Mouse (Mus musculus) stomach, embryonic 14.5 days (tissue): ENCODE measurements around the gene Prps2. TPM values are rescaled to one million over a fixed set of nuclear protein-coding genes. Genes with fewer than 3 reads are reported as not detected.

ENCODE experiments used
- ATAC-seq: fragments of 200-750 bp; cut with Nextera tagmentation; 2 replicates; pipeline ENCODE4 v1.8.0; 2017; ENCODE audit warnings: low read depth, moderate TSS enrichment; ENCODE audit not compliant: insufficient number of reproducible peaks, insufficient read depth, low FRiP score
- H3K27ac ChIP-seq: fragments of 300-500 bp; sonication (generic); 2 replicates; pipeline ENCODE4 v1.5.1; 2014; ENCODE audit warnings: mild to moderate bottlenecking, low read length, moderate library complexity, mixed read lengths
- H3K27me3 ChIP-seq: fragments of 300-500 bp; sonication (generic); 2 replicates; pipeline ENCODE4 v1.6.1; 2014; ENCODE audit warnings: low read length, control low read depth, mixed read lengths; ENCODE audit not compliant: control insufficient read depth, insufficient read depth
- H3K36me3 ChIP-seq: fragments of 300-500 bp; sonication (generic); 2 replicates; pipeline ENCODE4 v1.6.1; 2014; ENCODE audit warnings: mild to moderate bottlenecking, control low read depth, low read length, moderate library complexity, mixed read lengths; ENCODE audit not compliant: control insufficient read depth, insufficient read depth
- H3K4me1 ChIP-seq: fragments of 300-500 bp; sonication (generic); 2 replicates; pipeline ENCODE4 v1.6.1; 2014; ENCODE audit warnings: low read length, control low read depth, mixed read lengths; ENCODE audit not compliant: control insufficient read depth, insufficient read depth
- H3K4me2 ChIP-seq: fragments of 300-500 bp; sonication (generic); replicated peaks from 2 replicates; pipeline ENCODE4 v1.6.1; 2014; ENCODE audit warnings: low read depth, low read length, control low read depth
- H3K4me3 ChIP-seq: fragments of 300-500 bp; sonication (generic); 2 replicates; pipeline ENCODE4 v1.5.1; 2014; ENCODE audit warnings: low read depth, low read length, control low read depth
- H3K9ac ChIP-seq: fragments of 300-500 bp; sonication (generic); replicated peaks from 2 replicates; pipeline ENCODE4 v1.6.1; 2014; ENCODE audit warnings: low read depth, mild to moderate bottlenecking, control low read depth, low read length, moderate library complexity, mixed read lengths
- H3K9me3 ChIP-seq: fragments of 300-500 bp; sonication (generic); 2 replicates; pipeline ENCODE4 v1.6.1; 2016; ENCODE audit warnings: low read depth, low read length, control low read depth; ENCODE audit not compliant: control insufficient read depth
- WGBS: fragments of 180-500 bp; shearing (Covaris S2); extraction: QIAGEN DNeasy Blood & Tissue Kit; methylation state at CpG from one replicate; pipeline ENCODE4 v1.1.7; 2014; 5-methylcytosine and 5-hydroxymethylcytosine counted together
- polyA plus RNA-seq: library from polyadenylated mRNA; unstranded; fragments of >200 nt; fragmentation: Nextera tagmentation; extraction: Ambion mirVana; gene quantifications from 2 replicates; pipeline ENCODE4 v1.2.1, GENCODE M21; 2014

The Prps2 gene
- polyA plus RNA-seq, 1 experiment from 2014 or later, result 28.6 TPM

- no peaks in the 10 kb centered on the region for H3K9me3 ChIP-seq
- no peak overlapping the region for H3K4me2 ChIP-seq
- H3K36me3 ChIP-seq, result no peaks in the 10 kb centered on the region; the same call in 1 of the 2 replicates
- H3K9ac ChIP-seq, result no peak overlapping the region
- no peak overlapping the region for H3K27ac ChIP-seq
- no peak overlapping the region for H3K4me3 ChIP-seq
- H3K27me3 ChIP-seq, result no peaks in the 10 kb centered on the region
- no peaks in the 10 kb centered on the region for H3K4me1 ChIP-seq
- 93% methylated on average over 7 of the region's 7 CpGs for WGBS
- no peak for ATAC-seq
Observed at GRCm38 (mm10) chrX:167359704-167360103, 22.8 kb downstream of the Prps2 start.

- Histone ChIP-seq H3K4me2 (no peak overlapping the region), H3K4me3 (no peak overlapping the region), H3K36me3 (no peaks in the 10 kb centered on the region), H3K9me3 (no peaks in the 10 kb centered on the region), H3K4me1 (no peaks in the 10 kb centered on the region), H3K9ac (no peak overlapping the region), H3K27me3 (no peaks in the 10 kb centered on the region), H3K27ac (no peak overlapping the region)
- no peak for ATAC-seq
- 63% methylated on average over 2 of the region's 2 CpGs for WGBS
Observed at GRCm38 (mm10) chrX:167357415-167357814, 25.1 kb downstream of the Prps2 start.

GRCm38 (mm10) chrX:167355965-167356364, 26.6 kb downstream of the Prps2 start:
- Histone ChIP-seq H3K9ac (no peak overlapping the region), H3K36me3 (no peaks in the 10 kb centered on the region), H3K9me3 (no peaks in the 10 kb centered on the region), H3K4me3 (no peak overlapping the region), H3K27ac (no peak overlapping the region), H3K4me1 (no peaks in the 10 kb centered on the region), H3K4me2 (no peak overlapping the region), H3K27me3 (no peaks in the 10 kb centered on the region)
- WGBS, result 84% methylated on average over 3 of the region's 3 CpGs
- no peak for ATAC-seq

- no peak overlapping the region for H3K9ac ChIP-seq
- no peaks in the 10 kb centered on the region for H3K4me1 ChIP-seq
- no peak overlapping the region for H3K27ac ChIP-seq
- no peak for ATAC-seq
- no peak overlapping the region for H3K4me2 ChIP-seq
- 92% methylated on average over 2 of the region's 2 CpGs for WGBS
- H3K4me3 ChIP-seq, result no peak overlapping the region
- no peaks in the 10 kb centered on the region for H3K27me3 ChIP-seq
- no peaks in the 10 kb centered on the region for H3K36me3 ChIP-seq
- no peaks in the 10 kb centered on the region for H3K9me3 ChIP-seq
Observed at GRCm38 (mm10) chrX:167353617-167354016, 28.9 kb downstream of the Prps2 start.

GRCm38 (mm10) chrX:167346440-167346839, 36.1 kb downstream of the Prps2 start:
- H3K9me3 ChIP-seq, result no peaks in the 10 kb centered on the region
- no peak for ATAC-seq
- H3K27ac ChIP-seq, result no peak overlapping the region
- no peak overlapping the region for H3K4me3 ChIP-seq
- 91% methylated on average over 1 of the region's 1 CpGs for WGBS
- H3K4me2 ChIP-seq, result no peak overlapping the region
- H3K9ac ChIP-seq, result no peak overlapping the region
- H3K4me1 ChIP-seq, result no peaks in the 10 kb centered on the region
- no peaks in the 10 kb centered on the region for H3K36me3 ChIP-seq
- H3K27me3 ChIP-seq, result no peaks in the 10 kb centered on the region

GRCm38 (mm10) chrX:167344356-167344755, 38.2 kb downstream of the Prps2 start:
- Histone ChIP-seq H3K4me3 (no peak overlapping the region), H3K9me3 (no peaks in the 10 kb centered on the region), H3K27me3 (no peaks in the 10 kb centered on the region), H3K4me2 (no peak overlapping the region), H3K4me1 (no peaks in the 10 kb centered on the region), H3K9ac (no peak overlapping the region), H3K36me3 (no peaks in the 10 kb centered on the region), H3K27ac (no peak overlapping the region)
- no peak for ATAC-seq
- 45% methylated on average over 1 of the region's 1 CpGs for WGBS

GRCm38 (mm10) chrX:167341811-167342210, 40.7 kb downstream of the Prps2 start:
- 75% methylated on average over 3 of the region's 3 CpGs for WGBS
- no peak for ATAC-seq
- Histone ChIP-seq H3K9me3 (no peaks in the 10 kb centered on the region), H3K36me3 (no peaks in the 10 kb centered on the region), H3K9ac (no peak overlapping the region), H3K27ac (no peak overlapping the region), H3K4me1 (no peaks in the 10 kb centered on the region), H3K27me3 (no peaks in the 10 kb centered on the region), H3K4me3 (no peak overlapping the region), H3K4me2 (no peak overlapping the region)

- no peaks in the 10 kb centered on the region for H3K27me3 ChIP-seq
- H3K9ac ChIP-seq, result no peak overlapping the region
- WGBS, result 82% methylated on average over 2 of the region's 2 CpGs
- H3K9me3 ChIP-seq, result no peaks in the 10 kb centered on the region
- no peak overlapping the region for H3K4me2 ChIP-seq
- H3K4me1 ChIP-seq, result no peaks in the 10 kb centered on the region
- no peak overlapping the region for H3K27ac ChIP-seq
- H3K4me3 ChIP-seq, result no peak overlapping the region
- no peak for ATAC-seq
- H3K36me3 ChIP-seq, result no peaks in the 10 kb centered on the region
Observed at GRCm38 (mm10) chrX:167340190-167340589, 42.4 kb downstream of the Prps2 start.

GRCm38 (mm10) chrX:167337990-167338389, 44.6 kb downstream of the Prps2 start:
- Histone ChIP-seq H3K4me3 (no peak overlapping the region), H3K9ac (no peak overlapping the region), H3K27ac (no peak overlapping the region), H3K4me2 (no peak overlapping the region), H3K4me1 (no peaks in the 10 kb centered on the region), H3K27me3 (no peaks in the 10 kb centered on the region), H3K9me3 (no peaks in the 10 kb centered on the region), H3K36me3 (no peaks in the 10 kb centered on the region)
- ATAC-seq, result no peak
- 95% methylated on average over 1 of the region's 1 CpGs for WGBS
